Mouse (Mus musculus) adrenal gland, adult 2 months (tissue): ENCODE data around the gene Rpl3l. TPM values are rescaled to one million over a fixed set of nuclear protein-coding genes. Genes with fewer than 3 reads are reported as not detected.
"Not testable (repeated sequence)": the region's sequence is repeated elsewhere in the genome, so short reads cannot be mapped to it uniquely, and the experiment has no call there.

Experiments
- DNase-seq: peaks from one replicate; pipeline ENCODE4 v3.0.0; 2021
- long read RNA-seq: library from polyadenylated mRNA; stranded (forward); transcript quantifications from one replicate; pipeline ENCODE4 v2.0.0, GENCODE M21; 2021
- polyA plus RNA-seq: library from polyadenylated mRNA; depleted of rRNA; stranded (reverse); fragments of >200 nt; gene quantifications from 2 replicates; pipeline ENCODE4 v1.2.3, GENCODE M21; 2012; rRNA removed
- total RNA-seq, 2 experiments: library from RNA; stranded (reverse); gene quantifications; 2 replicates each; pipeline ENCODE4 v1.2.3; 2021

Gene Rpl3l
- total RNA-seq = under 1 TPM in 1 of 2 experiments, not detected in 1; 0.28 TPM
- polyA plus RNA-seq = 0.17 TPM in 1 of 2 replicates, not detected in the other
- long read RNA-seq, partial matches to known transcripts = 0 of 1 reads
- long read RNA-seq, other reads (novel, unspliced or antisense) = 1 of 1 reads

GRCm38 (mm10) chr17:24727618-24728017 is at the start of gene Rpl3l:
Gene Rpl3l (plus strand): TSS chr17:24727820.
- DNase-seq = no peak

- DNase-seq = peak; percentile 49
These were observed 41.1 kb upstream of the Rpl3l start for GRCm38 (mm10) chr17:24686514-24686913.

GRCm38 (mm10) chr17:24687146-24687595 is 40.4 kb upstream of the Rpl3l start:
- DNase-seq = peak; percentile 75

- DNase-seq = no peak
These were observed 40.0 kb upstream of the Rpl3l start for GRCm38 (mm10) chr17:24687599-24687998.

GRCm38 (mm10) chr17:24689251-24690081 is 38.2 kb upstream of the Rpl3l start, which contains the start of gene Syngr3:
Gene Syngr3 (minus strand): TSS chr17:24689955.
- DNase-seq = no peak

DNA sequence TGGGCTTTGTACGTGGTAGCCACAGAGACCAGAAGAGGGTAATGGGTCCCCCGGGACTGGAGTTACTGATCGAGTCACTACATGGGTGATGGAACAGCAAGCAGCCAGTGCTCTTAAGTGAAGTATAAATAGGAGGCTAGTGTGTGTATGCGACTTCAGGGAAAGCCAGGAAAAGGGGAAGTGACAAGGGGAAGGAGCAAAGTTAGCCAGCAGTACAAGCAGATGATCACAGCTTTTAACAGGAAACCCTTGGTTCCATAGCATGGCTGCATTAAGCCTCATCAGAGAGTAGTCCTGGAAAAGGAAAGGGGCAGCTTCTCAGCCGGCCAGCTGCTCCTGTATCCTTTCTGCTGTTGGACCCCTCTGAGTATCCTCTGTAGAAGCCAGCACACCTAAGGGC is 35.2 kb upstream of the Rpl3l start:
- no peak for DNase-seq

DNA sequence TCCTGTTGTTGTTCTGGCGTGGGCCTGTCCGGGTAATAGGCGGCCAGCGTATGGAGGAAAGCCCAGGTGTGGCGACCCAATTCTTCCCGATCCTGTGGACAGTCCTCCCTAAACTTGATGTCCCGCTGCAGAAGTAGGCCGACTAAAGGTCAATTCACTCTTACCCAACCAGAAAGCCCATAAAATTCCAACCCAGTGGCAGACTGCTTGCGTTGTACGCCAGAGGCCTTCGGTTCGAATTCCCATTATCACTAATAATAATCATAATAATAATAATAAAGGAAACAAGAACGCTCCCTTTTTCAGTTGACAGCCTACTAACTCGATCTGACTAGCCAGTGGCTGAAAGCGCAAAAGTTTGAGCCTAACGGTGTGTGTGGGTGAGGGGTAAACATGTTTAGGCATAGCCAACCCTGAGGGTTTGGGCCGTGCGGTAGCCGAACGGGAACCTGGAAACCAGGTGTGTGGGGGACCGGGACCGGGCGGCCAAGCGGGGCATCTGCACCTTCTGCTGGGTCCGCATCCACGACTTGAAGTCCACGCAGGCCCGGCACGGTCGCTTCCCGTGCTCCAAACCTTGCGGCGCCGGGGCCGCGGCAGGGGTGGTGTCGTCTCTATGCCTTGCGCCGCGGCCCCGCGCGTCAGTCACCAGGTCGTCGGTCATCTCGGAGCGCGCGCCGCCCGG is 32.2 kb upstream of the Rpl3l start:
- no peak for DNase-seq

DNA sequence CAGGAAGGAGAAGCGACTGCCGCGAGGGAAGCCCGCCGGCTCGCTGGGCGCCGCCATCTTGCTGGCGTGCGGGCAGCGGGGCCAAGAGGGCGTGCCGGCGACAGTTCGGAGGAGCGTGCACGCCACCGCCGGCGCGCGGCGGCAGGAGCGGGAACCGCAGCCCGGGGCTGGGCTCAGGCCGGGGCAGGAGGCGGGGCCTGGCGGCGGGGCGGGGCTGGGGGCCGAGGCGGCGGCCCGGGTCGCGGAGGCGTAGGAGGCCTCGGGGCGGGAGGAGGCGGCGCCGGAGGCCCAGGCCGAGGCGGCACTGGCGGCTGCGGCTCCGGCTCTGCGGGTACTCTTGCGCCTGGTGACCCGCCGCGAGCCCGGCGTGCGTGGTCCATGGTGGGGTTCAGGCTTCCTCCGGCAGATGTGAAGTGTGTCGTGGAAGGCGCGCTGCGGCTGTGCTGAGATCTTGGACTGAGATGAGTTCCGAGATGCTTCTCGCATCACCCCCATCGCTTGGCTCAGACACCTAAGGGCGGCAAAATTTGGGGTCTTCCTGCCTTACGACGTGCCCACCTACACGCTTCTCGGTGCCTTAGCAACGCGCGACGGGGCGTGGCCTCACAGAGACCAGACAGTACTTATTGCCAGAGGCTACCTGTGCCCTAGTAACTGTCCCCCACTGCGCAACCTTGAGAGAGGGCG is 31.5 kb upstream of the Rpl3l start, which contains the start of the genes Gfer and Noxo1:
TSS of gene Gfer (minus strand) at position 146 of the 687 bp plus-strand sequence.
TSS of gene Noxo1 (plus strand) at position 224 of the 687 bp plus-strand sequence.
- peak; percentile 97 for DNase-seq

- DNase-seq = no peak
These were observed 29.6 kb upstream of the Rpl3l start for GRCm38 (mm10) chr17:24697985-24698384.

DNA sequence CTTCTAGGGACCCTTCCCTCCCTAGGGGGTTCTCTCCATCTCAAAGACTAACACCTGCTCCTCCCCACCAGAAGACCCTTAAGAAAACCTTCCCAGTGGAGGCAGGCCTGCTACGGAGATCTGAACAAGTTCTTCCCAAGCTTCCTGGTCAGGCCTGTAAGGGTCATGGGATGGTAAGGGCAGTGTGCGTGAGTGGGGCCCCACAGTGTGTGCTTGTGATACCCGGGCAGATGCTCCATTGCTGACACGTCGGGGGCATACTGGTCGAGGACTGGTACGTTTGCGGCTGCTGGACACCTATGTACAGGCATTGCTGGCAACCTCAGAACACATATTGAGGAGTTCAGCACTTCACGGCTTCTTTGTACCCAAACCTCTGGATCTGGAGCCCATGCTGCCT is 28.9 kb upstream of the Rpl3l start:
- no peak for DNase-seq

GRCm38 (mm10) chr17:24699473-24699872 is 28.1 kb upstream of the Rpl3l start:
- no peak for DNase-seq

- no peak for DNase-seq
These were observed 26.4 kb upstream of the Rpl3l start for GRCm38 (mm10) chr17:24701251-24701650.

GRCm38 (mm10) chr17:24705821-24706220 is 21.8 kb upstream of the Rpl3l start:
- DNase-seq = no peak

DNA sequence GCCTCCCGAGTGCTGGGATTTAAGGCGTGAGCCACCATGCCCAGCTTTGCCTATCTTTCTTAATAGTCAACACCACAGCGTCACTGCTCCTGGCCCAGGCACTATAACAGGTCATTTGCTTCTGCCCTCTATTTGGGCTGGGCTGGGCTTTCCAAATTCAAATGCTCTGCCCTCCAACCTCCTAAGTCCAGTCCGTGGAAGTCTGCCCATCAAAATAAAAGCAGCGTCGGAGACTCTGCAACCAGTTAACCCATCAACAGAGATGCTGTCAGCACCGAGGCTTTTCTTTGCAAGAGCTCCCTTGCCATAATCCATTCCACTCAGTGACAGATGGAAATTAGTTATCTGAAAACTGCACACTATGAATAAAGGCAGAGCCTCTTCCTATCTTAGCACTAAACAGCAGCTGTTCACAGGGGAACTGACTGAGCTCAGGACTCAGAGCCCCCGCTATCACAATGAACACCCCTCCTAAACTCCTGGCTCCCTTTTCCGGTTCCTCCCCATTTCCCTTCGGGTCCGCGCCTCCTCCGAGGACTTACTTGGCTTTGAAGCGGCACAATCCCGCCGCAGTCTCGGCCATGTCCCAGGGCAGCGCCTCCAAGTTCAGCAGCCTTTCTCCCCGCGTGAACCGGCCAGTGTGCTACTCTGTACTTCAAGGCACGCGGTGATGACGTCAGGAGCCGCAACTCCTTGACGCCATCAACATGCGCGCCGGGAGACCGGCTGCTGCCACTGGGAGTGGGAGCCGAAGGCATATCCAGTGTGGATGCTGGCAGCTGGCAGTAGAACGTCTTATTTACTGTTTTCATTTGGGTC is 20.4 kb upstream of the Rpl3l start, which contains the start of gene Tbl3:
TSS of gene Tbl3 (minus strand) at position 679 of the 819 bp plus-strand sequence.
- peak; percentile 95 for DNase-seq

DNA sequence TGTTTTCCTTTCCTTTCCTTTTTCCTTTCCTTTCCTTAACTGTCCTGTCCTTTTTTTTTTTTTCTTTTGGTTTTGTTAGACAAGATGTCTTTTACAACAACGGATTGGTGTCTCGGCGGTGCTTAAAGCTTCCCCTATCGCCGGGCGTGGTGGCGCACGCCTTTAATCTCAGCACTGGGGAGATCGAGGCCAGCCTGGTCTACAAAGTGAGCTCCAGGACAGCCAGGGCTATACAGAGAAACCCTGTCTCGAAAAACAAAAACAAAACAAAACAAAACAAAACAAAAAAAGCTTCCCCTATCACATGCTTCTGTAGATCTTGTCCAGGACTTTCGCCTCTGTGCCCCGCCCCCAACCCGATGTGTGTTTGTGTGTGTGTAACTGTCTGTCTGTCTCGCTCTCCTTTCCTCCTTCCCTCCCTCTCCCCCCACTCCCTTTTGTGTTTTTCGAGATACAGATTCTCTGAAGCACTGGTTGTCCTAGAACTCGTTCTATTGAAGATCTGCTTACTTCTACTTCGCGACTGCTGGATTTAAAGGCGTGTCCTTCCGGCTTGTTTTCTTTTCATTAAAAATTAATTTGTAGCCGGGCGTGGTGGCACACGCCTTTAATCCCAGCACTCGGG is 19.7 kb upstream of the Rpl3l start:
- no peak for DNase-seq

DNA sequence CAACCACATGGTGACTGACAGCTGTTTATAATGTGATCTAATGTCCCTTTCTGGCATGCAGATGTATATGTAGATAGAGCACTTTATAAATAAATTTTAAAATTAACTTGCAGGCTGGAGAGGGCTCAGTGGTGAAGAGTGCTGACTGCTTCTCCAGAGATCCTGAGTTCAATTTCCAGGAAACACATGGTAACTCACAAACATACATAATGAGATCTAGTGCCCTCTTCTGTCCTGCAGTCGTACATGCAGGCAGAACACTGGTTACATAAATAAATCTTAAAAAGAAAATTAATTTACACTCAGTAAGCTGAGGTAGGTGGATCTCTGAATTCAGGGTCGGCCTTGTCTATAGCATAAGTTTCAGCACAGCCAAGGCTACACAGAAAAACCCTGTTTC is 19.0 kb upstream of the Rpl3l start:
- no peak for DNase-seq

GRCm38 (mm10) chr17:24715556-24715955 is 12.1 kb upstream of the Rpl3l start:
- DNase-seq = no peak

DNA sequence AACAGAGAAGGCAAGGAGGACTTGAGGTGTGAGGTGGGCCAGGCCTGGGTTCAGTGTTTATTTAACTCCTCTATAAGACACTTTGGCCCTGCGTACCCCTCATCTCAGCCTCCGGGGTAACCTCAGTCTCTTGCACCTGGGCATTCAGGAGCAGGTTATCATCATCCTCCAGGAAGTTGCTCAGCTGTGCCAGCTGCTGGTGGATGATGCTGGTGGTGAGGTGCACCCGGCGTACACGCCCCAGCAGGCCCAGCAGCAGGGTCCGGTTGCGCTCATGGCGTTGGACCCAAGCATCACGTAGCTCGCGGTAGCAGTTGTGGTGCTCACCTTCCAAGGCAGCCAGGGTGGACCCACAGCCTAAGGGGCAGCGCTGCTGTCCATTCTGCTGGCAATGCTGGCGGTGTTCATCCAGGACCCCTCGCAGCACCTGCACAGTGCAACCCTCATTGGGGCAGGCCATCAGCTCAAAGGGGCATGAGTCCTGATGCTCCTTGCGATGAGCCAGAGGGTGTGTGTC is 11.4 kb upstream of the Rpl3l start:
- DNase-seq = no peak

- no peak for DNase-seq
These were observed 9.7 kb upstream of the Rpl3l start, which contains the start of the genes Rnf151 and Rps2 for GRCm38 (mm10) chr17:24717943-24718342. Gene Rnf151 (minus strand): TSS chr17:24718063. Gene Rps2 (plus strand): TSS chr17:24718116.

GRCm38 (mm10) chr17:24718938-24719337 is 8.7 kb upstream of the Rpl3l start:
- not testable (repeated sequence) for DNase-seq
